Mouse (Mus musculus) liver, adult 2 months (tissue): ENCODE data around the gene Cacng5. TPM values are rescaled to one million over a fixed set of nuclear protein-coding genes. Genes with fewer than 3 reads are reported as not detected.

ENCODE experiments used
- DNase-seq: peaks from one replicate; pipeline ENCODE4 v3.0.0-alpha.2; 2011; ENCODE audit warnings: low read depth, low spot score; ENCODE audit errors: extremely low read depth
- H3K27ac ChIP-seq: fragments of 200-500 bp; replicated peaks from 2 replicates; pipeline ENCODE4 v1.5.1; 2012; ENCODE audit warnings: low read depth, mild to moderate bottlenecking, control low read depth, inconsistent platforms, low read length; ENCODE audit not compliant: insufficient read depth
- H3K27me3 ChIP-seq: fragments of 200-500 bp; 2 replicates; pipeline ENCODE4 v1.6.1; 2012; ENCODE audit warnings: mild to moderate bottlenecking, moderate library complexity, low read length, inconsistent platforms; ENCODE audit not compliant: control insufficient read depth, insufficient read depth
- H3K36me3 ChIP-seq: fragments of 200-500 bp; 2 replicates; pipeline ENCODE4 v1.6.1; 2012; ENCODE audit warnings: low read length, inconsistent platforms; ENCODE audit not compliant: control insufficient read depth, insufficient read depth
- H3K4me1 ChIP-seq: fragments of 200-500 bp; 2 replicates; pipeline ENCODE4 v1.6.1; 2011; ENCODE audit warnings: low read length; ENCODE audit not compliant: control insufficient read depth, insufficient read depth
- H3K4me3 ChIP-seq: fragments of 200-500 bp; 2 replicates; pipeline ENCODE4 v1.5.1; 2011; ENCODE audit warnings: low read depth, mild to moderate bottlenecking, control low read depth, low read length, moderate library complexity; ENCODE audit not compliant: insufficient read depth
- H3K79me2 ChIP-seq: fragments of 200-500 bp; 2 replicates; pipeline ENCODE4 v1.6.1; 2012; ENCODE audit warnings: inconsistent platforms, mild to moderate bottlenecking, low read length, moderate library complexity; ENCODE audit not compliant: control insufficient read depth, insufficient read depth
- H3K9ac ChIP-seq: fragments of 200-500 bp; 2 replicates; pipeline ENCODE4 v1.6.1; 2012; ENCODE audit warnings: low read depth, mild to moderate bottlenecking, control low read depth, inconsistent platforms, low read length
- CTCF ChIP-seq: fragments of 200-500 bp; IDR thresholded peaks from 2 replicates; pipeline ENCODE4 v1.5.1; 2011; ENCODE audit warnings: low read depth, low read length, control low read depth
- POLR2A ChIP-seq: fragments of 200-500 bp; IDR thresholded peaks from 2 replicates; pipeline ENCODE4 v1.6.1; 2011; ENCODE audit warnings: low read length, control low read depth; ENCODE audit not compliant: insufficient read depth; ENCODE audit errors: extremely low read depth
- WGBS: fragments of 180-500 bp; shearing (Covaris S2); methylation state at CpG from one replicate; pipeline ENCODE4 v1.1.7; 2018; 5-methylcytosine and 5-hydroxymethylcytosine counted together
- polyA plus RNA-seq: library from polyadenylated mRNA; depleted of rRNA; stranded (reverse); fragments of >200 nt; gene quantifications from 2 replicates; pipeline ENCODE4 v1.2.3, GENCODE M21; 2012; rRNA removed
- total RNA-seq: library from RNA; depleted of rRNA; stranded (reverse); fragments of >200 nt; gene quantifications from 2 replicates; pipeline ENCODE4 v1.2.3, GENCODE M21; 2014; rRNA removed

Gene Cacng5
- total RNA-seq = not detected in 2 replicates
- polyA plus RNA-seq = not detected in 2 replicates

DNA sequence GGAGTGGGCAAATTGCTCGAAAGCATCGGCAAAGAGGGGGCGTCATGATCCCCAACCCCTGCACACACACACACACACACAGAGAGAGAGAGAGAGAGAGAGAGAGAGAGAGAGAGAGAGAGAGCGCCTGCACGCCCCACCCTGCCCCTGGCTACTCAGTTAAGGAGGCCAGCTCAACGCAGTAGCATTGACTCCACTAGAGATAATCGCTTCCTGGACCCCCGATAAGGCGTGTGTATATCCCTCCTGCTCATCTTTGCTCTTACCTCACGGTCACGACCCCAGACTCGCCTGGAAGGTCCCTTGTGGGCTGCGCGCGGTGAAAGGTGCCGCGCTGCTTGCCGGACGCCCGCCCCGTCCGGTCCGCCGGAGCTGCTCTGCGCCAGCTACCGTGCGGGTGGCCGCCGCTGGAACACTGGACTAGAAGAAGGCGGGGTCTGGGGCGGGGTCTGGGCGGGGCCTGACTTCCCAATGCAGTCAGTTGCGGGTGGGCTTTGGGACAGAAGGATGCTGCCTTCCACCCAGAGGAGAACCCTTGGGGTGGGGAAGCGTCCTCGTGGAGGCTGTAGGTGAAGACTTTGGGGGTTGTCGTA is at the start of gene Cacng5:
TSS of gene Cacng5 (minus strand) at position 422 of the 593 bp plus-strand sequence.
- no peak for TF ChIP-seq CTCF
- no peaks in the 10 kb centered on the region for H3K4me1 ChIP-seq
- no peak within 1 kb of the TSS for H3K27ac ChIP-seq
- H3K27me3 ChIP-seq = peaks cover 6% of the 10 kb centered on the region; the same call in 1 of the 2 replicates
- H3K9ac ChIP-seq = no peak within 1 kb of the TSS
- no peak for DNase-seq
- no peak within 1 kb of the TSS for H3K4me3 ChIP-seq
- H3K79me2 ChIP-seq = no peaks in the 10 kb centered on the region
- 8% methylated on average over 36 of the region's 36 CpGs for WGBS
- no peaks in the 10 kb centered on the region for H3K36me3 ChIP-seq

DNA sequence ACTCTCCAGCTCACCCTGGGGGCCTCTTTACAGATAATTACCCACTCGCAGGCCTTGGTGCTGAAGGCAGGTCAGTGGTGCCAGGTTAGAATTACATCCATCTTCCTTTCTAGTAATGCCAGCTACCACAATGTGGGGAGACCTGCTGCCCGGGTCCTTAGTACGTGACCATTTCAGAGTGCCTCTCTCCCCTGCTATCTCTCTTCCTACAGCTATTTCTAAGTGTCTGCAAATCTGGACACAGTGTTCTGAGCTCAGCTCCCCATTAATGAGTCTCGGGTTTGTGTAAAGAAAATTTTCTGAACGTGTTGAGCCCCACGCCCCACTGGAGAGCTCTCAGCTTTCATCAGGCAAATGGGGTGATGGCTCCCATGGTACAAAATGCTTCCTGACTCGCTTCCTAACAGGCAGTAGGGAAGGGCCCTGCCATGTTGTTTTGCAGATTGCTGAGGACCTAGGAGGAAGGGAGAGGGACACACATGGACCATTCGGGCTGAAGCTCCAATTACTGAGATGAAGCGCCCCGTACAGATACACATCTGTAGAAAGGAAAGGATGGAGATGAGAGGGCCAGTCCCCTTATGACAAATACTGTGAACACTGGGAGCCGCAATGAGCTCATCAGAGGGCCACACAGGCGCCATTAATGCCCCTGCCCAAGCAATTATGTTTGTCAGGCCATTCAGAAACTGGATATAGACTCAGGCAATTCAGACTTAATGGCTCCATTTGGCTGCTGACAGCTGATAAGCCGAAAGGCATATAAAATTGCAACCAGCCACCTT is 42.9 kb upstream of the Cacng5 start:
- WGBS = 93% methylated on average over 13 of the region's 13 CpGs
- Histone ChIP-seq H3K79me2 (no peaks in the 10 kb centered on the region), H3K4me3 (no peak overlapping the region), H3K27ac (no peak overlapping the region), H3K36me3 (no peaks in the 10 kb centered on the region), H3K4me1 (no peaks in the 10 kb centered on the region), H3K27me3 (no peaks in the 10 kb centered on the region), H3K9ac (no peak overlapping the region)
- DNase-seq = no peak
- TF ChIP-seq POLR2A = no peak
- no peak for TF ChIP-seq CTCF

DNA sequence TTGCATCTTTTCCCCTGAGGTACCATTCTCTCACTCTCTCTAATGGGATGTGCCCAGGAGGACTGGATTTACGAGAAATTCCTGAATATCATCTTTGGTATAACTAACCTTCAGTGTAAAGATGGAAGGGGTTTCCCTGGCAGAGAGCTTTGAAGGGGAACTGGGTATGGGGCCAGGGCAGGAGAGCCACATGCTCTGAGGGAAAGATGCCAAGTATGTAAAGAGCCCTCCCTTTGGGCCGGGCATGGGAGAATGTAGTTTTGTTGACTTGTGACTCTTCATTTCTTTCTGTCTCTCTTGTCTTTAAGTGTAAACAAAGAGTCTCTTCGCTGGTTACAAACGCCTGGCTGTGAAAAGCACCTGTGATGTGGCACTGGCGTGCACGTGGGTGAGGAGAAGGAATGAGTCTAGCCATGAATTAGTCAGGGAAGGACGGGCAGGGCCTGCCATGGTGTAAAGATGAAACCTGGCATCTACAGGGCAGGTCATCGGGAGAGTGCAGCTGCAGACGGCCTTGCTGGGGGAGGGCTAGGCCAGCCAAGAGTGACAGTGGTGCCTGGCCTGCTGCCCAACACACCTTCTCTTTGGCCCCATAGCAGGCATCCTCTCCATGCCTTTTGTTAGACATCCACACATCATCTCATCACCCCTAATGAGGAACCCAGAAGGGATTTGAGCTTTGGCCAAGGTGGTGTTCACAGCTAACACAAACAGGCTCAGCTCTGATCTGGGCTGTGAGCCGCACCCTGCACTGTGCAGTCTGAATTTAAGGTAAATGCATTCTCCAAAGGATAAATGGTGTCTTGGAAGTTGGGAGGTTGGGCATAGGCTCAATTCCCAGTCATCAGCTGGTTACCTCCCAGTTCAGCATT is 40.6 kb upstream of the Cacng5 start:
- Histone ChIP-seq H3K27ac (no peak overlapping the region), H3K4me3 (no peak overlapping the region), H3K27me3 (no peaks in the 10 kb centered on the region), H3K4me1 (no peaks in the 10 kb centered on the region), H3K79me2 (no peaks in the 10 kb centered on the region), H3K36me3 (no peaks in the 10 kb centered on the region), H3K9ac (no peak overlapping the region)
- no peak for DNase-seq
- WGBS = 85% methylated on average over 10 of the region's 10 CpGs
- TF ChIP-seq CTCF = no peak
- no peak for TF ChIP-seq POLR2A

DNA sequence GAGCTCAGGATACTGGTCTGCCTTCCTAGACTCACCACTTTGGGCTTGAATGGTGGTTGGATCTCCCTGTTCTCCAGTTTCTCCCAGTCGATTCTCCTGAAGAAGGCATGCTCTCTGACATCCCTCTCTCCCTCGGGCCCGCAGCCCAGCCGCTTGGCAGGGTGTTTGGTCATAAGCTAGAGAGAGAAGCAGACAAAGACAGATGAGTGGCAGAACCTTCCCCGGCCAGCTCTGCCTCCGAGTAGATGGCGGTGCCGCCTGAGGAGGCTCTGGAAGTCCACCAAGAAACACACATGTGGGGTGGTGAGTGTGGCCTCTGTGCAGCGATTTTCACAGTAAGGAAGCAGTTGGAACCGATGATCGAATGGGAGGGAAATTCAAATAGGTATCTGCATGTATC is 36.6 kb upstream of the Cacng5 start:
- Histone ChIP-seq H3K27me3 (no peaks in the 10 kb centered on the region), H3K4me3 (no peak overlapping the region), H3K27ac (no peak overlapping the region), H3K9ac (no peak overlapping the region), H3K36me3 (no peaks in the 10 kb centered on the region), H3K4me1 (peaks cover 4% of the 10 kb centered on the region; the same call in 1 of the 2 replicates), H3K79me2 (no peaks in the 10 kb centered on the region)
- DNase-seq = no peak
- 94% methylated on average over 11 of the region's 11 CpGs for WGBS
- TF ChIP-seq POLR2A (no peak), CTCF (no peak)

DNA sequence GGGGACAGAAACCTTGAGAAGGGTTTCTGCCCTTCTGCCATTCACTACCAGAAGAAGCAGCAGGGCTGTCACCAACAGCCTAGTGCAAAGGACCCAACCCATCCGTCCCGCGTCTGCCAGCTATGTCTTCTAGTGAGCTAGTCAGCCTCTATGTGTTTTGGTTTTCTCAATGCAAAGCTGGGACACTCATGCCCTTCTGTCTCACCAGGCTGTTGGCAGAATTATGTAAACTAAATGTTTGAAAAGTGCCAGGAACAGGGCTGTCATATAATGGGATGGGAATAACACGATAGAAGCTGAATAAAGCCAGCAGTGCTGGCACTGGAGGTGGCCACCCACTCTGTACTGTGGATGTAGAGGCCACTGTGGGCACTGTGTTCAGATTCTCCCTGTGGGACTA is 35.8 kb upstream of the Cacng5 start:
- Histone ChIP-seq H3K36me3 (no peaks in the 10 kb centered on the region), H3K9ac (no peak overlapping the region), H3K27me3 (no peaks in the 10 kb centered on the region), H3K79me2 (no peaks in the 10 kb centered on the region), H3K4me1 (peaks cover 4% of the 10 kb centered on the region; the same call in 1 of the 2 replicates), H3K27ac (no peak overlapping the region), H3K4me3 (no peak overlapping the region)
- TF ChIP-seq CTCF = no peak
- TF ChIP-seq POLR2A = no peak
- DNase-seq = no peak
- WGBS = 87% methylated on average over 4 of the region's 4 CpGs
